ENCODE assay signal across 8 mouse cellular contexts in genomic region chr16:18351313-18352055, GRCm38 (mm10). TPM values are rescaled to one million over a fixed set of nuclear protein-coding genes. Genes with fewer than 3 reads are reported as not detected.
DNase-seq lines count a peak whose midpoint lies in the region; ATAC-seq and TF ChIP-seq lines count a peak whose summit lies in the region.

No protein-coding gene starts in this region.

- TF ChIP-seq CTCF in liver, adult 2 months (IDR thresholded peaks at IDR 0.05; ENCODE audit: low read depth, low read length) = peak; percentile 78

- intact Hi-C loops in gastrocnemius, postnatal 14 days (cut with DNase I; ENCODE audit: low total_unique reads) = loop anchor here (5.0 kb wide), 1 partner anchor 51 kb away; no protein-coding TSS in a partner anchor

- no peak overlapping the region for H3K27ac ChIP-seq in forebrain, embryonic 11.5 days (ENCODE audit: low read depth, low read length)
- H3K27ac ChIP-seq in forebrain, embryonic 16.5 days (ENCODE audit: low read length) = no peak overlapping the region
- no peak overlapping the region for H3K27ac ChIP-seq in liver, adult 2 months (replicated peaks; ENCODE audit: insufficient read depth, low read depth, low read length)
- H3K27ac ChIP-seq in liver, embryonic 12.5 days = no peak overlapping the region

- H3K36me3 ChIP-seq in forebrain, embryonic 11.5 days (ENCODE audit: control insufficient read depth, insufficient read depth, low read length) = no peaks in the 10 kb centered on the region; the same call in 1 of the 2 replicates
- no peaks in the 10 kb centered on the region for H3K36me3 ChIP-seq in forebrain, embryonic 16.5 days (ENCODE audit: control insufficient read depth, insufficient read depth)
- no peaks in the 10 kb centered on the region for H3K36me3 ChIP-seq in liver, adult 2 months (ENCODE audit: control insufficient read depth, insufficient read depth, low read length)
- H3K36me3 ChIP-seq in liver, embryonic 12.5 days = no peaks in the 10 kb centered on the region

- no peaks in the 10 kb centered on the region for H3K27me3 ChIP-seq in forebrain, embryonic 11.5 days (ENCODE audit: control insufficient read depth, insufficient read depth, low read length)
- H3K27me3 ChIP-seq in forebrain, embryonic 16.5 days (replicated peaks; ENCODE audit: control insufficient read depth, insufficient read depth, low read length) = no peaks in the 10 kb centered on the region
- H3K27me3 ChIP-seq in liver, adult 2 months (ENCODE audit: control insufficient read depth, insufficient read depth, low read length) = no peaks in the 10 kb centered on the region
- H3K27me3 ChIP-seq in liver, embryonic 12.5 days (replicated peaks) = peaks cover 52% of the 10 kb centered on the region

- WGBS in forebrain, embryonic 11.5 days = 54% methylated on average over 5 of the region's 5 CpGs
- 46% methylated on average over 5 of the region's 5 CpGs for WGBS in forebrain, embryonic 16.5 days
- 59% methylated on average over 5 of the region's 5 CpGs for WGBS in liver, adult 2 months
- 42% methylated on average over 5 of the region's 5 CpGs for WGBS in liver, embryonic 12.5 days (ENCODE audit: insufficient replicate concordance)

- H3K9ac ChIP-seq in forebrain, embryonic 11.5 days (ENCODE audit: low read length) = no peak overlapping the region
- no peak overlapping the region for H3K9ac ChIP-seq in forebrain, embryonic 16.5 days (replicated peaks; ENCODE audit: low read depth, low read length)
- no peak overlapping the region for H3K9ac ChIP-seq in liver, adult 2 months (ENCODE audit: low read depth, low read length)
- no peak overlapping the region for H3K9ac ChIP-seq in liver, embryonic 12.5 days

- DNase-seq in forebrain, embryonic 11.5 days (ENCODE audit: low spot score) = peak; percentile 74
- DNase-seq in liver, adult 2 months (ENCODE audit: extremely low read depth, low read depth, low spot score) = no peak
- peak; percentile 49 for DNase-seq in adrenal gland, postnatal 25 days
- DNase-seq in gastrocnemius, postnatal 14 days = peak; percentile 54
- DNase-seq in lung, postnatal 4 days = peak; percentile 55 to 59

- H3K4me2 ChIP-seq in forebrain, embryonic 11.5 days (ENCODE audit: low read depth, low read length, severe bottlenecking) = no peak overlapping the region
- no peak overlapping the region for H3K4me2 ChIP-seq in forebrain, embryonic 16.5 days (ENCODE audit: low read length)
- H3K4me2 ChIP-seq in liver, embryonic 12.5 days = no peak overlapping the region

- H3K4me1 ChIP-seq in forebrain, embryonic 11.5 days (replicated peaks; ENCODE audit: control insufficient read depth, insufficient read depth, low read length) = 0 out of 2 replicates have a peak, but pooled peaks cover 2% of the 10 kb centered on the region
- peaks cover 26% of the 10 kb centered on the region for H3K4me1 ChIP-seq in forebrain, embryonic 16.5 days (replicated peaks; ENCODE audit: control insufficient read depth, insufficient read depth, low read length)
- no peaks in the 10 kb centered on the region for H3K4me1 ChIP-seq in liver, adult 2 months (ENCODE audit: control insufficient read depth, insufficient read depth, low read length)
- peaks cover 54% of the 10 kb centered on the region for H3K4me1 ChIP-seq in liver, embryonic 12.5 days

- no peak for ATAC-seq in forebrain, embryonic 11.5 days (replicated peaks; ENCODE audit: low FRiP score)
- no peak for ATAC-seq in forebrain, embryonic 16.5 days
- ATAC-seq in liver, embryonic 12.5 days = no peak
- ATAC-seq in megakaryocyte-erythroid progenitor cell, adult 5-6 weeks (replicated peaks; ENCODE audit: low FRiP score, low TSS enrichment, poor library complexity, severe bottlenecking) = no peak

- H3K4me3 ChIP-seq in forebrain, embryonic 11.5 days (ENCODE audit: low read depth, low read length) = no peak overlapping the region
- H3K4me3 ChIP-seq in forebrain, embryonic 16.5 days (replicated peaks; ENCODE audit: low read length) = no peak overlapping the region
- H3K4me3 ChIP-seq in liver, adult 2 months (ENCODE audit: insufficient read depth, low read depth, low read length) = no peak overlapping the region
- H3K4me3 ChIP-seq in liver, embryonic 12.5 days = no peak overlapping the region

- H3K9me3 ChIP-seq in forebrain, embryonic 11.5 days (ENCODE audit: control insufficient read depth, low read length) = no peaks in the 10 kb centered on the region
- no peaks in the 10 kb centered on the region for H3K9me3 ChIP-seq in forebrain, embryonic 16.5 days (ENCODE audit: control insufficient read depth, low read length)
- H3K9me3 ChIP-seq in liver, embryonic 12.5 days (replicated peaks) = no peaks in the 10 kb centered on the region

- no peaks in the 10 kb centered on the region for H3K79me2 ChIP-seq in liver, adult 2 months (ENCODE audit: control insufficient read depth, insufficient read depth, low read length)

- no peak for TF ChIP-seq POLR2A in liver, adult 2 months (IDR thresholded peaks at IDR 0.05; ENCODE audit: extremely low read depth, insufficient read depth, low read length)

RNA-seq across cellular contexts. Expression of gene Arvcf, which starts 3.5 kb away (rescaled TPM):
- polyA plus RNA-seq in forebrain, embryonic 11.5 days (2014; fragmentation: Nextera tagmentation; extraction: Ambion mirVana) = 99.4 and 103 TPM in 2 replicates
- polyA plus RNA-seq in forebrain, embryonic 16.5 days (2015; fragmentation: Nextera tagmentation; extraction: Ambion mirVana) = 58.6 and 67.8 TPM in 2 replicates
- total RNA-seq in liver, adult 2 months (2014; rRNA removed) = 14.1 and 18.5 TPM in 2 replicates
- 17.1 and 18.4 TPM in 2 replicates for polyA plus RNA-seq in liver, adult 2 months (2012; rRNA removed)
- 12.6 and 12.9 TPM in 2 replicates for polyA plus RNA-seq in liver, embryonic 12.5 days (2016; fragmentation: Nextera tagmentation; extraction: Ambion mirVana)
- 30.3 and 48.1 TPM in 2 replicates for total RNA-seq in adrenal gland, postnatal 25 days (2021)
- total RNA-seq in gastrocnemius, postnatal 14 days (2021) = 10 to 100 TPM; 12.5 to 19.8 TPM
- total RNA-seq in megakaryocyte-erythroid progenitor cell, adult 5-6 weeks (2014; fragmentation: Nextera tagmentation) = 14.0 and 16.5 TPM in 2 replicates
- 14.3 and 19.4 TPM in 2 replicates for total RNA-seq in megakaryocyte-erythroid progenitor cell, adult 5-6 weeks (2017)

RNA-seq across cellular contexts. Expression of gene Tango2, which starts 3.6 kb away (rescaled TPM):
- polyA plus RNA-seq in forebrain, embryonic 11.5 days (2014; fragmentation: Nextera tagmentation; extraction: Ambion mirVana) = 39.1 and 40.4 TPM in 2 replicates
- 74.9 and 86.8 TPM in 2 replicates for polyA plus RNA-seq in forebrain, embryonic 16.5 days (2015; fragmentation: Nextera tagmentation; extraction: Ambion mirVana)
- 42.4 and 58.0 TPM in 2 replicates for total RNA-seq in liver, adult 2 months (2014; rRNA removed)
- 52.6 and 57.1 TPM in 2 replicates for polyA plus RNA-seq in liver, adult 2 months (2012; rRNA removed)
- 76.3 and 79.3 TPM in 2 replicates for polyA plus RNA-seq in liver, embryonic 12.5 days (2016; fragmentation: Nextera tagmentation; extraction: Ambion mirVana)
- 39.4 and 57.3 TPM in 2 replicates for total RNA-seq in adrenal gland, postnatal 25 days (2021)
- 10 to 100 TPM; 12.1 to 22.7 TPM for total RNA-seq in gastrocnemius, postnatal 14 days (2021)
- total RNA-seq in megakaryocyte-erythroid progenitor cell, adult 5-6 weeks (2014; fragmentation: Nextera tagmentation) = 76.7 and 91.5 TPM in 2 replicates
- total RNA-seq in megakaryocyte-erythroid progenitor cell, adult 5-6 weeks (2017) = 16.9 and 20.4 TPM in 2 replicates
